Mouse (Mus musculus): ENCODE data around the gene Hip1r.

The Hip1r gene

GRCm38 (mm10) chr5:123972453-123972852 is 975 bp upstream of the Hip1r start:
- no peak for ATAC-seq (ENCODE audit: low TSS enrichment)

- 0 out of 2 replicates have a peak, but pooled peaks have one; percentile 6 for ATAC-seq (ENCODE audit: low TSS enrichment)
Measured at GRCm38 (mm10) chr5:123974179-123974485, 704 bp downstream of the Hip1r start.

DNA sequence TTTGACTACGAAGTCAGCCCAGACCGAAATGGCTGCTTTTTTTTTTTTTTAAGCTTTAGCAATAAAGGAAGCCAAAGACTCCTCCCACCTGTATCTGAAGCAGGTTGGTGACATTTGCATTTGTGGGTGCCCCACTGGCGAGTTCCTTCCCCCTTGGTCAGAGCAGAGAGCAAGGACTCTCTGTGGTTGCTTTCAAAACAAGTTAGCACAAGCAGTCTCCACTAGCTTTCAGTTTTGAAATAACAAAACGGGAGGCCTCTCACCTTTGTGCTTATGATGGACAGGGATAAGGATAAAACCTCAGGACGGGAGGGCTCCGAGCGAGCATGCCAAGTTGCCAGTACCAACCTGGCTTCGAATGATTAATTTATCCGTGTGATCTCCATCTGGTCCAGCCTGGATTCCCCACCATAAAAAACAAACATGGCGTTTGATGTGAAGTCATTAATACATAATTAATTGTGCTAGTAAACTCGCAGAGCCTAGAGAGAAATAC is 1.2 kb downstream of the Hip1r start:
- no peak for ATAC-seq (ENCODE audit: low TSS enrichment)

- no peak for ATAC-seq (ENCODE audit: low TSS enrichment)
Measured at GRCm38 (mm10) chr5:123975668-123976180, 2.3 kb downstream of the Hip1r start.

DNA sequence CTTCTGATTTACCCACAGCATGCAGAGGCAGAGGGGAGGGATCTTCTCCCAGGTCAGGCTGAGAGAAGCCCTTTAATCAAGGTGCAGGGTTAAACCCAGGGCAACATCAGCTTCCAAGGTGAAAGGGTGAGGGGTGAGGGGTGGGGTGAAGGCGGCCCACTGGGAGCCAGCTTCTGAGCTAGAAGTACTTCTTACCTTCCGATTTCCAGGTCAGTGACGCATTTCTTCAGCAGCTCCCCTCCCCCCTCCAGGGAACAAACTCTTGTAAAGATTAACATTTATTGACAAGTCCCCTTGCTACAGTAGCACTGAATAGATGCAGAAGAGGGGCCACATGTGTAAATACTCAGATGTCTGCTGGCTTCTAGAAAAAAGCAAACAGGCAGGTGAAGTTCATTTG is 3.8 kb downstream of the Hip1r start:
- no peak for ATAC-seq (ENCODE audit: low TSS enrichment)

DNA sequence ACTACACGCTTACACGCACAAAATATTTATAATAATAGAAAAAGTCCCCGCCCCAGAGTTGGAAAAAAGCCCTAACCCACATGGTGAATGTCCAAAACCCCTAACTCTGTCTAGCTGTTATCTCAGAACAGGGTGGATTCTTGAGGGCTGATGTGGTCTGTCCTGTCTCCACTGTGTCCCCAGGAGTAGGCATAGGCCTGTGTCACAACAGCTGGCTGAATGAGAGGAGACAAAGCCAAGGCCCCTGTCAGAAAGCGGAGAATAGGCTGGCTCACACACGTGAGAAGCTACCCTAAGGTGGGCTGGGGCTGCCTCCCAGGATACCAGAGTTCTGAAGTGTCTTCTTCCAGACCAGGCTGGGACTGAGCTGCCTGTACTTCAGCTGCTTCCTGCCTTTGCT is 4.7 kb downstream of the Hip1r start:
- ATAC-seq (ENCODE audit: low TSS enrichment) = no peak

DNA sequence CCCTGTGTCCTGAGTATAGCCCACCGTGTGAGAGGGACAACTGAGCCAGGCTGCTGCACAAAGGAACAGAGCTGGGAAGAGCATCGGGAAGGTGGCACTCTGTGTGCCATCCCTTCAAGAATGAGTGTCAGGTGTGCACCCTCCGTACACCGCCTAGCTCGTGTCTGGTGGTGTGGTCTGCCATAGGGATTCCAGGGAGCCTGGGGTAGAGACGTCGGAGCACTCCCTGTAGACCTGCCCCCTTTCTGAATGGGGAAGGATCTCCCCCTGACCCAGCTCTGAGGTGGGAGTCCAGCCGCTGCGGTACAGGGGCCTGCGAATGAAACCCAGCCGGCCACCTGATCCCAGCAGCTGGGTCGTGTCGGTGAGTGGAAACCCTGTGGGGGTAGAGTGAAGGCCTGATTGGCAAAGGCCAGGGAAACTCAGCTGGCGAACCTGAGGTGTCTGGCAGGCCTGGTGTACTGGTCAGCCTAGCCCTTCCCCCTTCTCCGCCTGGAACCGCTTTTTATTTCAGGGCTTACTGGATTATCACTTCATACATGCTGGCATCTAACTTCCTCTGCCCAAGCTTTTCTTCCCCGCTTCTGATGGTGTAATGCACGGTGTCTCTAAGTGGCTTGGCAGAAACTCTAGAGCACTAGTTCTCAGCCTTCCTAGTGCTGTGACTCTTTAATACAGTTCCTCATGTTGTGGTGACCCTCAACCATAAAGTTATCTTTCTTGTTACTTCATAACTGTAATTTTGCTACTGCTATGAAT is 6.0 kb downstream of the Hip1r start:
- ATAC-seq (ENCODE audit: low TSS enrichment) = no peak

GRCm38 (mm10) chr5:123979980-123980369 is 6.5 kb downstream of the Hip1r start:
- ATAC-seq (ENCODE audit: low TSS enrichment) = no peak

DNA sequence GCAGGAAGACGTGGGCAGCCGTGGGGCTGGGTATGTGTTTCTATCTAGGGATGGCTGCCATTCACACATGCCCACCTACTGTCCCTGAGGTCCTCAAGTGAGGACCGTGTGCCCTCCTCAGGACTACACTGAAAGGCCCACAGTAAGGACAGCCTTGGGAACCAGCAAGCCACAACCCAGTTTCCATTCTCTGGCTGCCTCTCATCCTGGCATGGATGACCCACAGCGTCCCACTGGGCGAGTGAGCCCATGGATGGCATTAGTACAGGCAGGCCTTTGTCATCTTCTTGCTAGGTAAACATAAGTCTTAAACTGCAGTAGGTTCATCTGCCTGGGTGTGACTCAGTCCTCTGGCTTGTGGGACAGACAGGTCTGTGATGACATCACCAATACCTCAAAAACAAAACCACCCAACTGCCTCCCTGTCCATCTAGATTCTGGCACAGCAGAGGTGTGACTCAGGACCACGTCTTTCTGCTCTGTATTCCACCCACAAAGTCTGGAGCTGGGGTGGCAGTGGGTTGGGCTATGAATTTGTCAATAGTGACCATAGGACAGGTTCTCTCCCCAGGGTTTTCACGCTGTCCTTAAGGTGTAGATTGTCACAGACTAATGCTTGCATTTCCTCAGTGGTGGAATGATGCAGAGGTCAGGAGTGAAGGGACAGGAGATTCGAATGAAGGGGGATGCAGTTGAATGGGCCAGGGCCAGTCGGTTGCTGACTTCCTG is 7.3 kb downstream of the Hip1r start:
- peak; percentile 31; the same call in 1 of the 2 replicates for ATAC-seq (ENCODE audit: low TSS enrichment)

DNA sequence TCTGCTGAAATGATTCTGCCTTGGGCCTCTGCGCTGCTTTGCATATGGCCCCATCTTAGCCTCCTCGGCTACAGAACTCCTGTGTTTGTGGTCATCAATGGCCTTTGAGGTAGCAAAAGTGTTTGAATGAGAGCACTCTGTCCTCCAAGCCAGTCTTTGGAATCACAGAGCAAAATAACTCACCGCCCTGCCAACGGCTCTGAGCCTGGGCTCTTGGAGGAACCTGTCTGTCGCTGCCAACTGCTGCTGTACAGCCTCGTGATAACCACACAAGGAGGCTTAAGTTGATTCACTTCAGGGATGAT is 7.8 kb downstream of the Hip1r start:
- ATAC-seq (ENCODE audit: low TSS enrichment) = no peak

GRCm38 (mm10) chr5:123982838-123983237 is 9.4 kb downstream of the Hip1r start:
- ATAC-seq (ENCODE audit: low TSS enrichment) = no peak

GRCm38 (mm10) chr5:123985434-123985833 is 12.0 kb downstream of the Hip1r start:
- ATAC-seq (ENCODE audit: low TSS enrichment) = peak; percentile 57

GRCm38 (mm10) chr5:123986925-123987324 is 13.5 kb downstream of the Hip1r start:
- ATAC-seq (ENCODE audit: low TSS enrichment) = no peak

GRCm38 (mm10) chr5:123987511-123987910 is 14.1 kb downstream of the Hip1r start:
- ATAC-seq (ENCODE audit: low TSS enrichment) = no peak

GRCm38 (mm10) chr5:123989941-123990885 is 16.8 kb downstream of the Hip1r start:
- no peak for ATAC-seq (ENCODE audit: low TSS enrichment)

- no peak for ATAC-seq (ENCODE audit: low TSS enrichment)
Measured at GRCm38 (mm10) chr5:123991321-123991720, 17.9 kb downstream of the Hip1r start.

DNA sequence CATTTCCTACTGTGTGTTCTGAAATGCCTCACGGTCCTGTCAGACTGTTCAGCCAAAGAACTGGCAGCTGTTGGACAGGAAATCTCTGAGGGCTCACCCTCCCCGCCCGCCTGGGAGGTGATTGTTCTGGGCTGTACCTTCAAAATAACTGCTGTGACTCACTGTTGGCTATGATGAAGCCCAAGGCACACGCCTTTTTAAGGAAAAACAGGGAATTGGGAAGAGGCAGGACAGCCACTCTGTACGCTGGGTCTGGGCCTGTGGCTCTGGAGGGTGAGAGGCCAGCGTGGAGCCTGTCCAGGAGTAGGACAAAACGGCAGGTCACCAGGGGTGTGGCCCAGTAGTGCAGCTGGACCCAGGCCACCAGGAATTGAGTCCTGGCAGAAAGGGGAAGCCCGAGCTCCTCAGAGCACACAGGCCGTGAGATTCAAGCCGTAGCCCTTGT is 18.8 kb downstream of the Hip1r start:
- ATAC-seq (ENCODE audit: low TSS enrichment) = peak; percentile 42; the same call in 1 of the 2 replicates

DNA sequence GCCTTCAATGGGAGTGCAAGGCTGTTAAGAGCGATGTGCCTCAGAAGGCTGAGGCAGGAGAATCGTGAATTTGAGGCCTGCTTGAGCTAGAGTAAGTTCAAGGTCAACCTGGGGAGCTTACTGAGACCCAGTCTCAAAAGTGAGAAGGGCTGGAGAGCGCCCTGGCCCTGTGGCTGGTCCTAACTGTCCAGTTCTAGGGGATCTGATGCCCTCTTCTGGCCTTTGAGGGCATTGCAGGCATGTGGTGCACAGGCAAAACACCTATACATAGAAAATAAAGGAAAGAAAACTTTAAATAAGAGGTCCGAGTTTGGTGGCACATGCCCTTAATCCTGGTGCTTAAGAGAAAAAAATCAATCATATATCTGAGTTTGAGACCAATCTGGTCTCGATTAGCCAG is 19.4 kb downstream of the Hip1r start:
- peak; percentile 14; the same call in 1 of the 2 replicates for ATAC-seq (ENCODE audit: low TSS enrichment)

DNA sequence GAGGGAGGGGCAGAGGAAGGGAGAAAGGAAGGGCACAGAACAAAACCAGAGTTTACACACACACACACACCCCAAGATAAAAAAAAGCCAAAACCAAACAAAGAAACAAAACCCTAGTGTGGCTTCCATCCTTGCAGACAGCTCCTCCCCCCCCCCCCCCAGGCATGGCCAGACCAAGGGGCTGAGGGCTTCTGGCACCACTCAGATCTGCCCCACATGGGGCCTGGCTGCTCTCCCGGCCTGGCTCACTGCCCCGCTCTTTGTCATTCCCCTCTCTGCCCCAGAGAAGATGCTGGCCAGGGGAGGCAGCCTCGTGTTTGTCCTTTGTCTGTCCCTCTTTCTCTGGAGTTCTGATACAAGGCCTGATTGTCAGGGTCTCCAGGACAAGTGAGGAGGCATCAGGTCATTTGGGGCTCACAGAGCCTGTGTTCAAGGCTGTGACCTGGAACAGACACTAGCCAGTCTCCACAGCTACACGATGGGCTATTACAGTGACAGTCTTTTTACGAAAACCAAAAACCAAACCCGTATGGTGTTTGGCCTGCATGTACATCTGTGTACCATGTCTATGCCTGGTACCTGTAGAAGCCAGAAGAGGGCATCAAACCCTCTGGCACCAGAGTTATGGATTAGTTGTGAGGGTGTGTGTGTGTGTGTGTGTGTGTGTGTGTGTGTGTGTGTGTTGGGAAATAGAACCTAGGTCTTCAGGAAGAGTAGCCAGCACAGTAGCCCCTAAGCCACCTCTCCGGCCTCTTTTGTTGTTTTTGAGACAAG is 20.0 kb downstream of the Hip1r start:
- ATAC-seq (ENCODE audit: low TSS enrichment) = peak; percentile 7; the same call in 1 of the 2 replicates

- ATAC-seq (ENCODE audit: low TSS enrichment) = no peak
Measured at GRCm38 (mm10) chr5:123994468-123994867, 21.0 kb downstream of the Hip1r start.

DNA sequence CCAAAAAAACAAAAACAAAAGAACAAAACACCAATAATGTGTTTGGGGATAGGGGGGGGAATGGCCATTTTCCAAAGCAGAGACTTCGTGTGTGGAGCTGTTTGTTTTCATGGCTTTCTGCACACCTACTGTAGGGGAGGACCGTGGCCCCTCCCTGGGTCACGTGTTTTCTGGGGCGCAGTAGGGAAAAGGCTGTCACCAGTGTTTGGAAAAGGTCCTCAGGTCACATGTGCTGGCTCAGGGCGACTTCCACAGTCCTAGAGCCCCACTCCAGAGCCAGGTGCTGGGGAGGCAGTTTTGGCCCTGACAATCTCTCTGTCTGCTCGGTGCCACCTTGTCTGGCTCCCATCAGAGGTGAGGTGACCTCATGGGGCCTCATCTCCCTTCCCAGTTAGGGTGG is 22.0 kb downstream of the Hip1r start:
- no peak for ATAC-seq (ENCODE audit: low TSS enrichment)
